Mouse (Mus musculus): ENCODE measurements around the gene Numa1. TPM values are rescaled to one million over a fixed set of nuclear protein-coding genes. Genes with fewer than 3 reads are reported as not detected.
A peak's percentile ranks its signal among the peaks of the same experiment; 100 is the strongest.
"Not testable (repeated sequence)": the region's sequence is repeated elsewhere in the genome, so short reads cannot be mapped to it uniquely, and the experiment has no call there.

The Numa1 gene
- polyA plus RNA-seq, 1 experiment from 2014 or later = 96.0 TPM

- DNase-seq (ENCODE audit: extremely low spot score, low spot score) = no peak
- Histone ChIP-seq H3K9me3 (no peaks in the 10 kb centered on the region), H3K27ac (no peak overlapping the region), H3K36me3 (replicated peaks) (peaks cover 47% of the 10 kb centered on the region), H3K27me3 (ENCODE audit: poor library complexity, severe bottlenecking) (no peaks in the 10 kb centered on the region), H3K4me1 (peaks cover 27% of the 10 kb centered on the region), H3K4me3 (no peak overlapping the region)
- WGBS = 89% methylated on average over 4 of the region's 4 CpGs
Measured at GRCm38 (mm10) chr7:101908367-101908766, 25.5 kb upstream of the Numa1 start.

GRCm38 (mm10) chr7:101910138-101910537 is 23.8 kb upstream of the Numa1 start:
- Histone ChIP-seq H3K4me1 (peaks cover 23% of the 10 kb centered on the region), H3K36me3 (replicated peaks) (peaks cover 64% of the 10 kb centered on the region), H3K27ac (no peak overlapping the region), H3K4me3 (no peak overlapping the region), H3K9me3 (no peaks in the 10 kb centered on the region), H3K27me3 (ENCODE audit: poor library complexity, severe bottlenecking) (no peaks in the 10 kb centered on the region)
- no peak for DNase-seq (ENCODE audit: extremely low spot score, low spot score)
- whole genome bisulfite sequencing = 89% methylated on average over 4 of the region's 4 CpGs

GRCm38 (mm10) chr7:101911982-101912381 is 21.9 kb upstream of the Numa1 start:
- WGBS = 72% methylated on average over 3 of the region's 3 CpGs
- DNase-seq (ENCODE audit: extremely low spot score, low spot score) = no peak
- Histone ChIP-seq H3K4me3 (no peak overlapping the region), H3K27me3 (ENCODE audit: poor library complexity, severe bottlenecking) (no peaks in the 10 kb centered on the region), H3K36me3 (replicated peaks) (peaks cover 68% of the 10 kb centered on the region), H3K9me3 (no peaks in the 10 kb centered on the region), H3K4me1 (peaks cover 11% of the 10 kb centered on the region), H3K27ac (no peak overlapping the region)

- H3K27me3 ChIP-seq (ENCODE audit: poor library complexity, severe bottlenecking) = no peaks in the 10 kb centered on the region
- WGBS = 21% methylated on average over 1 of the region's 1 CpGs
- H3K4me1 ChIP-seq = no peaks in the 10 kb centered on the region
- peaks cover 24% of the 10 kb centered on the region for H3K36me3 ChIP-seq (replicated peaks)
- no peaks in the 10 kb centered on the region for H3K9me3 ChIP-seq
- H3K27ac ChIP-seq = no peak overlapping the region
- DNase-seq (ENCODE audit: extremely low spot score, low spot score) = peak; percentile 59
- H3K4me3 ChIP-seq = no peak overlapping the region
Measured at GRCm38 (mm10) chr7:101918071-101918470, 15.8 kb upstream of the Numa1 start.

- H3K4me1 ChIP-seq; H3K27me3 ChIP-seq (ENCODE audit: poor library complexity, severe bottlenecking); H3K9me3 ChIP-seq; DNase-seq (ENCODE audit: extremely low spot score, low spot score); H3K36me3 ChIP-seq (replicated peaks); H3K27ac ChIP-seq; H3K4me3 ChIP-seq: not testable (repeated sequence)
Measured at GRCm38 (mm10) chr7:101925892-101926291, 8.0 kb upstream of the Numa1 start.

- no peak for DNase-seq (ENCODE audit: extremely low spot score, low spot score)
- H3K4me3 ChIP-seq = no peak overlapping the region
- WGBS = 82% methylated on average over 3 of the region's 3 CpGs
- no peaks in the 10 kb centered on the region; the same call in 1 of the 2 replicates for H3K36me3 ChIP-seq (replicated peaks)
- H3K9me3 ChIP-seq = 0 out of 2 replicates have a peak, but pooled peaks cover 4% of the 10 kb centered on the region
- H3K27ac ChIP-seq = no peak overlapping the region
- H3K27me3 ChIP-seq (ENCODE audit: poor library complexity, severe bottlenecking) = no peaks in the 10 kb centered on the region
- H3K4me1 ChIP-seq = peaks cover 8% of the 10 kb centered on the region
Measured at GRCm38 (mm10) chr7:101928093-101928492, 5.8 kb upstream of the Numa1 start.

GRCm38 (mm10) chr7:101932551-101932950 is 1.4 kb upstream of the Numa1 start:
- 94% methylated on average over 1 of the region's 1 CpGs for WGBS
- Histone ChIP-seq H3K4me3 (peak overlapping the region; percentile 90), H3K4me1 (peaks cover 27% of the 10 kb centered on the region), H3K27ac (no peak overlapping the region), H3K36me3 (replicated peaks) (peaks cover 18% of the 10 kb centered on the region), H3K27me3 (ENCODE audit: poor library complexity, severe bottlenecking) (no peaks in the 10 kb centered on the region), H3K9me3 (no peaks in the 10 kb centered on the region)
- no peak for DNase-seq (ENCODE audit: extremely low spot score, low spot score)

GRCm38 (mm10) chr7:101933300-101933699 is 611 bp upstream of the Numa1 start:
- Histone ChIP-seq H3K4me3 (peak overlapping the region; percentile 90), H3K36me3 (replicated peaks) (peaks cover 24% of the 10 kb centered on the region), H3K27me3 (ENCODE audit: poor library complexity, severe bottlenecking) (no peaks in the 10 kb centered on the region), H3K9me3 (no peaks in the 10 kb centered on the region), H3K27ac (peak overlapping the region; percentile 95), H3K4me1 (peaks cover 27% of the 10 kb centered on the region)
- WGBS = 9% methylated on average over 15 of the region's 15 CpGs
- no peak for DNase-seq (ENCODE audit: extremely low spot score, low spot score)

- 89% methylated on average over 4 of the region's 4 CpGs for WGBS
- Histone ChIP-seq H3K36me3 (replicated peaks) (peaks cover 43% of the 10 kb centered on the region), H3K9me3 (no peaks in the 10 kb centered on the region), H3K27me3 (ENCODE audit: poor library complexity, severe bottlenecking) (no peaks in the 10 kb centered on the region), H3K27ac (no peak overlapping the region), H3K4me1 (peaks cover 27% of the 10 kb centered on the region), H3K4me3 (peak overlapping the region; percentile 90; the same call in 1 of the 2 replicates)
- DNase-seq (ENCODE audit: extremely low spot score, low spot score) = no peak
Measured at GRCm38 (mm10) chr7:101935957-101936356, 2.0 kb downstream of the Numa1 start.

- H3K9me3 ChIP-seq = no peaks in the 10 kb centered on the region
- H3K27ac ChIP-seq = no peak overlapping the region
- no peak for DNase-seq (ENCODE audit: extremely low spot score, low spot score)
- H3K4me1 ChIP-seq = peaks cover 27% of the 10 kb centered on the region
- no peak overlapping the region for H3K4me3 ChIP-seq
- no peaks in the 10 kb centered on the region for H3K27me3 ChIP-seq (ENCODE audit: poor library complexity, severe bottlenecking)
- WGBS = 95% methylated on average over 4 of the region's 4 CpGs
- peaks cover 43% of the 10 kb centered on the region for H3K36me3 ChIP-seq (replicated peaks)
Measured at GRCm38 (mm10) chr7:101936996-101937395, 3.1 kb downstream of the Numa1 start.

GRCm38 (mm10) chr7:101937569-101937968 is 3.7 kb downstream of the Numa1 start:
- peaks cover 46% of the 10 kb centered on the region for H3K36me3 ChIP-seq (replicated peaks)
- peaks cover 24% of the 10 kb centered on the region for H3K4me1 ChIP-seq
- H3K4me3 ChIP-seq = no peak overlapping the region
- no peak overlapping the region for H3K27ac ChIP-seq
- no peaks in the 10 kb centered on the region for H3K9me3 ChIP-seq
- no peak for DNase-seq (ENCODE audit: extremely low spot score, low spot score)
- no peaks in the 10 kb centered on the region for H3K27me3 ChIP-seq (ENCODE audit: poor library complexity, severe bottlenecking)
- WGBS = 97% methylated on average over 4 of the region's 4 CpGs

GRCm38 (mm10) chr7:101938348-101938747 is 4.4 kb downstream of the Numa1 start:
- Histone ChIP-seq H3K4me3 (no peak overlapping the region), H3K4me1 (peaks cover 17% of the 10 kb centered on the region), H3K27me3 (ENCODE audit: poor library complexity, severe bottlenecking) (no peaks in the 10 kb centered on the region), H3K9me3 (no peaks in the 10 kb centered on the region), H3K27ac (no peak overlapping the region), H3K36me3 (replicated peaks) (peaks cover 46% of the 10 kb centered on the region)
- WGBS = 85% methylated on average over 2 of the region's 2 CpGs
- no peak for DNase-seq (ENCODE audit: extremely low spot score, low spot score)

- peaks cover 13% of the 10 kb centered on the region for H3K4me1 ChIP-seq
- no peak overlapping the region for H3K4me3 ChIP-seq
- no peak overlapping the region for H3K27ac ChIP-seq
- WGBS = 92% methylated on average over 4 of the region's 4 CpGs
- H3K9me3 ChIP-seq = no peaks in the 10 kb centered on the region
- DNase-seq (ENCODE audit: extremely low spot score, low spot score) = no peak
- H3K36me3 ChIP-seq (replicated peaks) = peaks cover 46% of the 10 kb centered on the region
- no peaks in the 10 kb centered on the region for H3K27me3 ChIP-seq (ENCODE audit: poor library complexity, severe bottlenecking)
Measured at GRCm38 (mm10) chr7:101939758-101940157, 5.8 kb downstream of the Numa1 start.

GRCm38 (mm10) chr7:101949008-101949407 is 15.1 kb downstream of the Numa1 start:
- not testable (repeated sequence) for DNase-seq (ENCODE audit: extremely low spot score, low spot score); H3K4me1 ChIP-seq; H3K27me3 ChIP-seq (ENCODE audit: poor library complexity, severe bottlenecking); H3K27ac ChIP-seq; H3K4me3 ChIP-seq; H3K9me3 ChIP-seq
- peaks cover 21% of the 10 kb centered on the region for H3K36me3 ChIP-seq (replicated peaks)
- WGBS = 93% methylated on average over 5 of the region's 5 CpGs

All from forebrain, embryonic 10.5 days (tissue).